Mouse (Mus musculus) brain, embryonic 14.5 days (tissue): Measurements from ENCODE around the gene Fam13c. TPM values are rescaled to one million over a fixed set of nuclear protein-coding genes. Genes with fewer than 3 reads are reported as not detected.

ENCODE experiments used
- DNase-seq: peaks from one replicate; pipeline ENCODE4 v3.0.0-alpha.2; 2011; ENCODE audit warnings: low read depth
- CTCF ChIP-seq: fragments of 200-500 bp; IDR thresholded peaks from 2 replicates; pipeline ENCODE4 v1.5.1; 2012; ENCODE audit warnings: inconsistent platforms, mild to moderate bottlenecking, moderate library complexity, borderline replicate concordance; ENCODE audit not compliant: insufficient read depth, insufficient read length; ENCODE audit errors: extremely low read depth
- POLR2A ChIP-seq: fragments of 200-500 bp; IDR thresholded peaks from 2 replicates; pipeline ENCODE4 v1.6.1; 2012; ENCODE audit warnings: mild to moderate bottlenecking, inconsistent platforms, borderline replicate concordance; ENCODE audit not compliant: poor library complexity, insufficient read depth, insufficient read length, severe bottlenecking; ENCODE audit errors: extremely low read depth
- polyA plus RNA-seq: library from polyadenylated mRNA; depleted of rRNA; stranded (reverse); fragments of >200 nt; gene quantifications from 2 replicates; pipeline ENCODE4 v1.2.3, GENCODE M21; 2012

The Fam13c gene
- polyA plus RNA-seq, 1 experiment = 18.7 TPM

DNA sequence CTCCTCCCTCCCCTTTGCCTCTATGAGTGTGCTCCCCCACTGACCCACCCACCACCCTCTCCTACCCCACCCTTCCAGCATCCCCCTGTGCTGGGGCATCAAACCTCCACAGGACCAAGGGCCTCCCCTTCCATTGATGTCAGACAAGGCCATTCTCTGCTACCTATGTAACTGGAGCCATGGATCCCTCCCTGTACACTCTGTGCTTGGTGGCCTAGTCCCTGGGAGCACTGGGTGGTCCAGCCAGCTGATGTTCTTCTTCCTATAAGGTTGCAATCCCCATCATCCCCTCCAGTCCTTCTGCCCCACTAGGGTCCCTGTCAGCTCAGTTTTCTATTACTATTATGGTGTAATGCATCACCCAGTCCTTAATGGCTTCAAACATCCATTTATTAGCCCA lies 65.1 kb downstream of the Fam13c start:
- DNase-seq = no peak
- no peak for TF ChIP-seq CTCF
- no peak for TF ChIP-seq POLR2A

DNA sequence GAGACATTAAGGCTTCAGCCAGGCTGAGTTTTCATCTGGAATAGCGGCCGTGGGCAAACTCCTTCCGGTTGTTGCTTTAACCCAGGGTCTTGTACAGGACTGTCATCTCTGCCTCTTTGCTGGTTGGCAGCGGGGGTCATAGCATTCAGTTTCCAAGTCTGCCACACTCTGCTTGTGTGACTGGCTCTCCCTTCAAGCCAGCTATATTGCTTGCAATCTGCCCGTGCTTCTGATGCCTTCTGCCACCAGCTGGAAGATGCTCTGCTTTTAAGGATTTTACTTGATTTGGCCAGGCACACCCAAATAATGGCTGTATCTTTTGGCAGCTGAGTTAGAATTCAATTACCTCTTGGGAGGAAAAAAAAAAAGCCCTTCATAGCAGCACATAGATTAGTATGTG lies 65.6 kb downstream of the Fam13c start:
- DNase-seq = peak; percentile 62
- TF ChIP-seq CTCF (no peak), POLR2A (no peak)

DNA sequence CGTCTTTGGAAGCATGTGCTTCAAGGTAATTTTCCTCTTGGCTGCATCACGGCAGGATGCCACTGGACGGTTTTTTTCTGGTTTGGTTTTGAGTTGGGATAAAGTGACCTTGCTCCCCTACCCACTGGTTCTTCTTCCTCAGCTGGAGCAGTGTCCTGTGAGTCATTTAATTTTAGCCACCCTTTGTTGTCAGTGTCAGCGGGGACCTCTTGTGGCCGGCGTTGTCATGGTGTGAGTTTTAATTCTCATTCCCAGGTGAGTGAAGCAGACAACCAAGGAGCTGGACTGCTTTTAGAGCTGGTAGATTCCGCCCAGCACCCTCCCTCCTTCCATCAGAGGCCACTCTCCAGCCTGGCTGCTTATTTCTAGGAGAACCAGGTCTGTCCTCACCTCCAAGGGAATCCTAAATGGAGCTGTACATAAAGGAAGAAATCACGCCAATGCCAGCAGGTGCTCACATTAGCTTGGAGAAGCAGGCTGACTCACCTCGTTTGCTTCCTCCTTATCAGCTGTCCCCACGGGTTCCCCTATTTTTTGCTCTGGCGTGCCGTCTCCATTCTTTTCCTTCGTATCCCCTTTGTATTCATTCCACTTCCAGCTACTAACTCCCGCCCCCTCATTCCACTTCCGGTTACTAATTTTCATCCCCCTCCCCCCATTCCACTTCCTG lies 66.4 kb downstream of the Fam13c start:
- peak; percentile 35 for DNase-seq
- TF ChIP-seq CTCF (peak; percentile 34; the same call in 1 of the 2 replicates), POLR2A (no peak)

DNA sequence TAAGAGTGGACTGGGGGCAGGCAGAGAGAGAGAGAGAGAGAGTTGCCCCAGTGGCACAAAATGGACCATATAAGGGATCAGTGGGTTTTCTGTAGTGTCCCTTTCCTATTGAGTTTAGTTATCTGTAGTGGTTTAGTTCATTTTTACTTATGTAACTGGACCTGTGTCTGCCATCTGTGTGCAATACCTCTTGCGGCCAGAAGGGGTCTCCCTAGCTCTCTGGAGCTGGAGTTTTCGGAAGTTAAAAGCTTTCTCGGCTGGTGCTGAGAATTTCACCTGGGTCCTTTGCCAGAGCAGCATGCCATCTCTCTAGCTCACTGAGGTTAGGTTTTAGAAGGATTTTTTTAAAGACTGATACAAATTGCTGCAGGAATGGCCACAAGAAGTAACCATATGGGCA lies 67.6 kb downstream of the Fam13c start:
- no peak for TF ChIP-seq POLR2A
- TF ChIP-seq CTCF = peak; percentile 42; the same call in 1 of the 2 replicates
- DNase-seq = no peak

DNA sequence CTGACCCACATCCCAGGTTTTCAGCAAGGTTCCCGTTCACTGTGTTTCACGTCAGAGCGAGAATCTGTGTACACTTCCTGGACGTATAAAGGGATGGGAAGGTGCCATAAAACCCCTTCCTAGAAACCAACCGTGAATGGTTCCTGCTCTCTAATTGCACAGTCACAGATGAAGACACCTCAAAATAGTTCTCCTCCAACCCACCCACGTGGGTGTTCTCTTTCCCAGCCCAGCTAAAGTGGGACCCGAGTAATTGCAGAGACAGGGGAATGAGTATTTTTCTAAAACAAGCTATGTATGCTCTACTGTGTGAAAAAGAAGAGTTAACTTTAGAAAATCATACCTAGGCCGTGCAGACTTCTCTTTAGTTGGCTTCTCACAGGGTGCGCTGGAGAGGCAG lies 74.6 kb downstream of the Fam13c start:
- no peak for DNase-seq
- TF ChIP-seq POLR2A (no peak), CTCF (no peak)

DNA sequence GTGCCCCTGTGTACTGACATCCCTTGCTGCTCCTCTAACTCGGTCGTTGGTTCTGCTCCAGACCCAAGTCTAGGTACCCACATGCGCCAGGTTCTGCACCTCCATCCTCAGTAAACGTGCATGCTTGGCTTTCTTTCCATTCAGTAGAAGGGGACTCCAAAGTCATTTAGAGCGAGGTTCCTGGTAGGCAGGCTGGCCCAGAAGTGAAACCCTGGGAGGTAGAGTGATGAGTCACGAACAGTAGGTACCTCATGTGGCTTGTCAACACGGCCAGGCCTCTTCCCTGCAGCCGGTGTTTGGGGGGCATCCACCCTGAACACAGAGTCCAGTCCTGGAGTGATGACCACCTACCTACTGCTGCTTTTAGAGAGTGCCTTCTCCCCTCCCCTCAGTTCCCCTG lies 76.4 kb downstream of the Fam13c start:
- no peak for DNase-seq
- no peak for TF ChIP-seq POLR2A
- no peak for TF ChIP-seq CTCF

DNA sequence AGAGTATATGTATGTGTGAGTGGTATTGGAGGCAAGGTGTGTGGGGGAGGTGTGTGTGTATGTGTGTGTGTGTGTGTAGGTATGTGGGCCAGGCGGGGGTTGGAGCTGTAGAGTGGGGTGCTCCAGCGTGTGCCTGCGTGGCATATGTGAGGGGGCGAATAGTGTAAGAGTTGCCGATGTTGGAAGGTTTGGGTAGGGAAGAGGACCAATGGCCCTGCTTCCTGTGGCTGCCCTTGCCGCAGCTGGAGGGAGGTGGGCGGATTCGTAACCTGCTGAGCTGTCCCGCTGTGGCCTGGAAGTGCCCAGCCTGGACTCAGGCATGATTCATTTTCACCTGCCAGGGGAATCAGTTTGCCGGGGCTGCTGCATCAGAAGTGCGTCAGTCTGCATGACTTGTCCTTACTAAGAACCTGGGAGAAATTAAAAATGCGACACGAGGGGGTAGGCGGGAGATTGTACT lies 79.4 kb downstream of the Fam13c start:
- TF ChIP-seq CTCF = no peak
- TF ChIP-seq POLR2A = no peak
- DNase-seq = no peak

DNA sequence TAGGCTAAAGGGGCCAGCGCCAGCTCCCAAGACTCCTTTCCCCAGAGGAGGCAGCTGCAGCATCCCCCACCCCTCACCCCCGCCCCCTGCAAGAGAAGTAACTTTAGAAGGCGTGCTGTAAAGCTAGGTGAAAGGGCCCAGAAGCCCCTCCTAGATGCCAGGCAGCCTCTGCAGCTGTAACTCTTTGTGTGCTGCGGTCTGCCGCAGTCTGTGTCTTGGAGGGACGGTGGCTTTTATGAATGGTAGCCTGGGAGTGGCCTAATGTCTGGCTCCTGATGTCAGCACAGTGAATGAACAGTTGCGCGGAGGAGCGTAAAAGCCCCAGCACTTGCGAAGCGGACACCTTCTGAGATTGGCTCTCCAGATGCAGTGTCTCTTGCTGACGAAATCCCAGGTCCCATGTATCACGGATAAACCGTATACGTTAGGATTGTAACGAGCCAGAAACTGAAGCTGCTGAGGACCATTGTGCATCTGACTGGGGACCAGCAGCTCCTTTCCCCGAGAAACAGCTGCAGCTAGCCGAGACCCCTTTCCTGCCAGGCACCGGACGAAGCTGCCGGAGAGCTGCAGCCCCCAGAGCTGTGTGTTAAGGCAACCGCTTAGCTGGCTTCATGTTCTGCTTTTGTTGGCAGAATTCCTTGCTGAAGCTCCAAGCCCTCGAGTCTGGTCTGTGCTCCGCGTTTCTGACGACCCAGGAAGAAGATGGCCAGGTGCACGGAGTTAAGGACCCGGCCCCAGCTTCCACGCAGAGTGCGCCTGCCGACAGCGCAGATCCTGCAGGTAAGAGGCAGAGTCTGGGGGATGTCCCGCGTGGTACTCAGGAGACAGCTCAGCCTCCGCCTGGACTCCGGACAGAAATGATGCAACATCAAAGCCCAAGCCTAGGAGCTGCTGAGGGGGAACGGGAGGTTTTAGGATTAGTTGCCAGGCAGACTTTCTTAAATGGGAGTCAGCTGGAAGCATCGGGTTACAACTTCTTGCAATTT lies 80.2 kb downstream of the Fam13c start:
- peak; percentile 88 for DNase-seq
- no peak for TF ChIP-seq CTCF
- no peak for TF ChIP-seq POLR2A

DNA sequence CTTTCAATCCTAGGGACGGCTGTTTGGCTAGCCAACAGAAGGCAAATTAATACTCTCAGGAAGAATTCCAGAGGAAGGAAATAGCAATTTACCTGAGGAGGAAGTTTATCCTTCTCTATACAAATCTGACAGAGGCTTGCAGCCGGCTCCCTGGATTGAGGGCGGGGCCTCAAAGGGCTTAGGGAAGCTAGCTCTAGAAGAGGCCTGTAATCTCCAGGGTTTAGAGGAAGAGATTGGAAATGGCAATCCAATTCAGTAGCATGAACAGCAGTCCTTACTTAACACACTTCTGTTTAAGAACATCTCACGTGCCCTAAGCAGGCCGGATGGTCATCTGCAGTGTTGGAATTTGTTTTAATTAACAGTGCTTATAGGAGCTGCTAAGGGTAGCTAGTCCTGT lies 81.1 kb downstream of the Fam13c start:
- TF ChIP-seq CTCF (no peak), POLR2A (no peak)
- peak; percentile 44 for DNase-seq

DNA sequence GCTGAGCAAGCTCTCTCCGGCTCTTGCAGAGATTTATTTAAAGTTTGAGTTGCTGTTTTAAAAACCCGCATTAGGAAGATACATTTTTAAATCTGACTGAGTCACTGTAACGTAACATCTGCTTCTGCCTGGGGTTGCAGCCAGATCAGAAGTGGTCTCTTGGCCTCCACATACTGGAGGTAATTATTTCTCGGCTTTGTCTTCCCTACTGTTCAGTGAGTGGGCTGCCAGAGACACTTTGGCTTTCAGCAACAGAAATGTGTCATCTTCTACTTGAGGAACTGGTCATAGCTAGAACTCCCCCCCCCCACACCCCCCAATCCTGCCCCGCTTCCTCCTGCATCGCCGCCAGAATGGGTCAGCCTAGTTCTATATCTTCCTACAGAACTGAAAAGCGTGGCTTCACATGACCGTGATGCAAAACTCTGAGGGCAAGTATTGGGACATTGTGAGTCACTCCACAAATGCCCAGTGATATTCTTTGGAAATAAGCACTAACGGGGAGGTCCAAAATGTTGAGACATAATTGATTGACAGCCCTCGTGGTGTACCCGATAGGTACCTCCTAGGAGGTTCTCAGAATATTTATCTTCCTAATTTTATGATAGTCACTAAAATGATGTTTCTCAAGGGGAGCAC lies 90.0 kb downstream of the Fam13c start:
- TF ChIP-seq CTCF (no peak), POLR2A (no peak)
- peak; percentile 14 for DNase-seq

DNA sequence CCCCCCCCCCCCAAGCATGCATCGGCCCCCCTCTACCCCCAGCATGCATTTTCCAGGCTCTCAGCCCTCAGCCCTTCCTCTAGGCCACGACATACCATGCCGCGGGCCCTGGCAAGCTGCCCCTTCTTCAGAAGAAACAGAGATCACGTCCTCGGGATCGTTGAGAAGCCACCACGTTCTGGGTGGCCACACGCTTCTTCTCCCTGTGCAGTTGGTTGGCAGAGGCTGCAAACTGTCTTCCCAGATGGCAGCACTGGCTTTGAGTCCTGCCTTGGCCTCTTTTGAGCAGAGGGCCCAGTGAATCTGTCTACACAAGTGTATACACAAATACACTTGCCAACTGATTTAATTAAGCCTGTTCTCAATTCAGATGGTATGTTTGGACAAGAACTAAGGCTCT lies 92.0 kb downstream of the Fam13c start:
- peak; percentile 84 for DNase-seq

DNA sequence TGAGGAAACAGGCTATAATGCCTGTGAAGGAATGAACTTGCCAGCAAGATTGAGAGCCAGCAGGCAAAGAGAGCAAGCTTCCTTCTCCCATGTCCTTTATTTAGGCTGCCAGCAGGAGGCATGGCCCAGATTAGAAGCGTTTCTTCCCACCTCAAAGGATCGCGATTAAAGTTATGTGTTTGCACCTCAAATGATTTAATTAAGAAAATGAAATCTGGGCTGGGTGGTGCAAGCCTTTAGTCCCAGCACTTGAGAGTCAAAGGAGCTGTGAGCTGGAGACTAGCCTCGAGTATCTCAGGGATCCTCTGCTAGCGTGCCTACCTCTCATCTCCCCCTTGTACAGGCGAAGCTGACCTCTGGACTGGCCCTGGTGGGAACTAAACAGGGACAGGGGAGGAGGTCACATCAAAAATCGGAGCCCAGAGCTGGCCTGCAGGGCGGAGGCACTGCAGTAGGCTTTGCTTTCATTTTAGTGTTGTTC lies 93.1 kb downstream of the Fam13c start:
- no peak for TF ChIP-seq CTCF
- no peak for TF ChIP-seq POLR2A
- peak; percentile 24 for DNase-seq

More for the DNA sequence above, 92.0 kb downstream of the Fam13c start:
- no peak for TF ChIP-seq CTCF
- TF ChIP-seq POLR2A = no peak
